Mouse (Mus musculus) naive thymus-derived CD4-positive, alpha-beta T cell, adult 2 months (primary cell): ENCODE results near the gene Wdr72.

Experiments
- DNase-seq: peaks from one replicate; pipeline ENCODE4 v3.0.0-alpha.2; 2011; ENCODE audit warnings: low read depth

Wdr72 gene

DNA sequence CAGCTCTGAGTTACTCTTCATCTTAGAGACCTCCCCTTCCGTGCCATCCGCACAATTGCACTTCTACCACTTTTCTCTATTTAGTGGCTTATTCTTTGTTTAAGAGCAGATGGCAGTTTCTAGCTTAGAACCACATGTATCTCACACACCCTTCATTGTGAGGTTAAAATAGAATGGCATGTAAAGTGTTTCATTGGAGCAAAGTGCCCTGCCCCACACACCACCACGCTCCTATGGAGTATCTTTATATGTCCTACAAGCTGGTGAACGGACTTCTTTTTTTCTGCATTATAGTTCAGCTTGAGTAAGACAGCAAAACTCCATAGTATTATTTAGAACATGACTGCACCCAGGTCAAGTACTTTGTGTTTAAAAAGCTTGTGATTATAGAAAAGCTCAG lies 137.9 kb downstream of the Wdr72 start:
- no peak for DNase-seq

- DNase-seq: no peak
Measured at GRCm38 (mm10) chr9:74249486-74249885, 139.3 kb downstream of the Wdr72 start.

DNA sequence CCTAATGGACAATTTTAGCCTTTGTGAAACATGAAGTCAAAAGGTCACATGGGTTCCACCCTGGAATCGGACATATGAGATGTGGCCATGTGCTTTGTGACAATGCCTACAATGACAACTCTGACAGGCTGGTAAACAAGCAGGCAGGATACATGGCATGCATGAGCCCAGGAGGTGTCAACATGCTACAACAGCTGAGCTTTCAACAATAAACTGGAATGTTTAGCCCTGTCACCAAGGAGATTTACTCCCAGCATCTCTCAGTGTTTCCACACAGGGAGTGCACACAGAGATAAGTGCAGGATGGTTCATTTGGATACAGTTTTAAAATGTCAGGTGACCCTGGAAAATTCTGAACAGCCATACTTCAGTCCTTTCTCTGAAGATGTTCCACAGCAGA lies 140.4 kb downstream of the Wdr72 start:
- no peak for DNase-seq

DNA sequence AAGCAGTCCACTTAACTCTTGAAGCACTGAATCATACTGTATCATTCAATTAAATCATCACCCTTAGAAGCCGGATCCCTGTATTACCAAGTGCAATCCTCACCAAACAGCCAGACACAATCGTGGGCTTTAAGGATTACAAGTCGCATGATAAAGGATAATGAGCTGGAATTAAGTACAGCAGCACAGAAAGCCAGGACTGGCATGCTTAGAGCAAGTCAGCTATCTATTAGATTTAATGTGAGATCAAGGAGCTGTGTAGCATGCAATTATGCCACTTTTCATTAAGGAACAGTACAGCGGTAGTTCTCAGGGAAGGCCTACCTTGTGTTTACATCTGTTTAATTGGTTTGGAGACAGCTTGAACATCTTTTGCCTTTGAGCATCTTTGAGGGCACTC lies 148.2 kb downstream of the Wdr72 start:
- DNase-seq: no peak

- DNase-seq: no peak
Measured at GRCm38 (mm10) chr9:74277752-74278385, 167.7 kb downstream of the Wdr72 start.

- no peak for DNase-seq
Measured at GRCm38 (mm10) chr9:74282072-74282471, 171.9 kb downstream of the Wdr72 start.

DNA sequence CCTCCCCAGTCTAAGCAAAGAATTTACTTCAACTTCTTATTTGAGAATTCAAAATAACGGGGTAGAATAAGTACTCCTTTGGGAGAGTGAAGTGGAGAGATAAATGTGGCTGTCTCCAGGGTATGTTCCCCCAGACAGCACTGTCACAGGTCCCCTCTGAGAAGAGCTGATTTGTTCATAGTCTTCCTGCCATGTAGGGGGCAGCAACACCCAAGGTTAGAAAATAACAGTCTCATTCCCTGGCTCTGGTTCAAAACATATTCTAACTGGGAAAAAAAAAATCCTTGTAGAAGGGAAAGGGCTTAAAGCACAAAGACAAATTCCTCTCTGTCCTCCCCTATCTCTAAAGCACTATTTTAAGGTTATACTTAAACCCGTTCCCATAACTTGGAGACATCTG lies 176.1 kb downstream of the Wdr72 start:
- DNase-seq: no peak

GRCm38 (mm10) chr9:74294479-74294878 lies 184.3 kb downstream of the Wdr72 start:
- DNase-seq: no peak

GRCm38 (mm10) chr9:74318771-74319170 lies 208.6 kb downstream of the Wdr72 start:
- no peak for DNase-seq

- no peak for DNase-seq
Measured at GRCm38 (mm10) chr9:74324089-74324924, 214.2 kb downstream of the Wdr72 start.

GRCm38 (mm10) chr9:74324925-74325295 lies 214.8 kb downstream of the Wdr72 start:
- DNase-seq: no peak

DNA sequence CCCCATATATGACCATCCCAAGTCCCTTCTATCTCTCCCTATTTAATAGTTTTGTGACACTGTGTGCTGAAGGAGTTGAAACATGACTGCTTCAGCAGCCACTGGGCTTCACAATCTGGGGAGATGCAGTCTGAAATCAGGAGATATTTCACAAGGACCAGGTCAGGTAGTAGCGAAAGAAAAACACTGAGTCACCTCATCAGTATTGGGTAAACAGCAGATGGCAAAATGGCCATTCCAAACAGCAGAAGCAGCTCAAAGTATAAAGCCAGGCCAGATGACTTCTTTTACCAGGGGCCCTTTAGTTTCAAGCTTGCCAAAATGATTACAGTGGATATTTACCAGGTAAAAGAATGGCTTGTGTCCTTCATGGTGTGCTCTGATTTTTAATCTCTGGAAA lies 215.8 kb downstream of the Wdr72 start:
- no peak for DNase-seq

DNA sequence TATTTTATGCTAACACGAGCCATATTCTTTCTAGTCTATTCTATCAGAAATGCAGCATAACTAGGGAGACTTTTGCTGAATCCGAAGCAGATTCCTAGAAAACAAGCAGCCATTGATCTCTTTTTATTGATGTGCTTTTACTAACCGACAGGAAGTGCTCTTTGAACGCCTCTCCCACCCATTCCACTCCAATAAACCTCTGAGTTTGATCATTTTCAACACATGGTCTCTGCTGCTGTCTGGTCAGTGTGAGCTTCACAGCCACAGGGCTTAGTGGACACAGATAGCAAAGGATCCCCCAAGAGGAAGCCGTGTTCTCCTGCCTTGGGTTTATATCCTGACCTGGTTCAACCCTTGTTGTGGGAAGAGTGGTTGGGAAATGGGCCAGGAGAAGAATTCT lies 218.7 kb downstream of the Wdr72 start:
- no peak for DNase-seq

- no peak for DNase-seq
Measured at GRCm38 (mm10) chr9:74330706-74331495, 220.7 kb downstream of the Wdr72 start.

DNA sequence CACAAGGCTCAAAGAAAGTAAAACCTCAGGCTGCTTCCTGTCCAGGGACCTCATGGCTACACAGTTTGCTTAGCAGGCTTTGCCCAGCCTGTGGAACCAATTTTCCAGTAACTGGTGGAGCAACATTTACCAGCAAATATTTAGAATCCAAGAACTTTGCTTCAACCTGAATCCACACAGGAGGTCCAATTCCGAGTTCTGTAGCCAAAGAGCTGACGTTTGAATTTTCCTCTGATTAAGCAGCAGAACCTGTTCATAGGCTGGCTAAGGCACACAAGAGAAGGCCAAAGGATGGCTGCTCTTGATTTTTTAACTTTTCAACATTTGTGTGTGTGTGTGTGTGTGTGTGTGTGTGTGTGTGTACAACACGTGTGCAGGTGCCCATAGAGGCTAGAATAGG lies 222.2 kb downstream of the Wdr72 start:
- DNase-seq: no peak
